Mouse (Mus musculus) thymus, adult 2 months (tissue): ENCODE data around the gene Usp34.

ENCODE experiments used
- CTCF ChIP-seq: fragments of 200-500 bp; IDR thresholded peaks from 2 replicates; pipeline ENCODE4 v1.5.1; 2012; ENCODE audit warnings: mild to moderate bottlenecking, control low read depth, low read length, moderate library complexity, borderline replicate concordance; ENCODE audit not compliant: control insufficient read depth, poor library complexity, insufficient read depth; ENCODE audit errors: extremely low read depth
- POLR2A ChIP-seq: fragments of 200-500 bp; IDR thresholded peaks from 2 replicates; pipeline ENCODE4 v1.6.1; 2012; ENCODE audit warnings: mild to moderate bottlenecking, low read length, control low read depth, moderate library complexity; ENCODE audit not compliant: control insufficient read depth, poor library complexity, insufficient read depth; ENCODE audit errors: extremely low read depth

DNA sequence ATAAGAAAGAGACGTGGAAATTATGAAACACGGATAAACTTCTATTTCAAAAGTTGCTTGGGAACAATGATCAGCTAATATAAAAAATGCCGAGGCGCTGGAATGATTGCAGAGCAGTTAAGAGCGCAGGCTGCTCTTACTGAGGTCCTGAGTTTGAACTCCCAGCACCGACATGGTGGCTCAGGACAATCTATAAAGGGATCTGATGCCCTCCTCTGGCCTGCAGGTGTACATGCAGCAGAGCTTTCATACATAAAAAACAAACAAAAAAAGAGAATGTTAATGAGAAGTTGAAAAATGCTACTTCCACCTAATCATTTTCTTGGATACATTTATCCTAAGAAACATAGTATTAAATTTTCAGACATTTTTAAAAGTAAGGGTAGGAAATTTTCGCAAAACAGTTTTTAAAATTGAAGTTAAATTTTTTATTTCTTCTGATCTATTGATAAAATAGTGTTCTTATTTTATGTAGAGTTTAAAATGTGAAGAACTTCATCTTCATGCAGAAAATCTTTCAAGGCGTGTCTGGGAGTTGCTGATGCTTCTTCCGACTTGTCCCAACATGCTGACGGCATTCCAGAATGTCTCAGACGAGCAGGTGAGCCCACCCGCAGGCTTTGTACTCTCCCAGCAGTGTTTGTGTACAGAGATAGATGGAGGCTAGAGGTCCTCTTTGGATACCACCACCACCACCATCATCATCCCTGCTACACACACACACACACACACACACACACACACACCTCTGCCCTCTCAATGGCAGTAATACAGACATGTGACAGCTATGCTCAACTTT, 94.5 kb downstream of the Usp34 start:
- TF ChIP-seq CTCF (no peak), POLR2A (no peak)
